Mouse (Mus musculus) heart, postnatal 14 days (tissue): Measurements from ENCODE around the gene Gapt. TPM values are rescaled to one million over a fixed set of nuclear protein-coding genes. Genes with fewer than 3 reads are reported as not detected.

ENCODE experiments used
- DNase-seq, 2 experiments: peaks; one replicate each; pipeline ENCODE4 v3.0.0; 2021 to 2022
- intact Hi-C: fragments of 180-260 bp; cut with DNase I; formaldehyde crosslinking; loops from one replicate; pipeline ENCODE4 v1.15.1; 2025
- total RNA-seq, 2 experiments: library from RNA; stranded (reverse); gene quantifications; 2 replicates each; pipeline ENCODE4 v1.2.3; 2021

The Gapt gene
- total RNA-seq, 2 experiments from 2014 or later = not detected

DNA sequence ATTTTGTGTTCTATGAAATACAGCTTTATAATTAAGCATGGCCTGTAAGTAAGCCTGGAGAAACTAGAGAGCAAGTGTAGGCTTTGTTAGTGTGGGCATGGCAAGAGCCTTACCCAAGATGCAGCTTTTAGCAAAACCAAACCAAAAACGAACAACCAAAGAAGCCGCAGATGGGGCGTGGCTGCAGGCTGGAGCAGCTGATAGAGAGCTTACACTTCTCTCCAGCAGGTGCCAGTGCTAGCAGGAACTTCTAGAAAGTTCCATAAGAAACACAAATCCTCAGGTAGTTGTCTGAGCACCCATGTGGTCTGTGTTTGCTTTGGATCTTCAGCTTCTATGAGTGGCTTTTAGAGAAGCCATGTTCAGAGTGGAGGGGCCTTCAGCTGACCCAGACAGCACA is 9.5 kb upstream of the Gapt start:
- intact Hi-C loops = no loop called here
- DNase-seq = no peak

DNA sequence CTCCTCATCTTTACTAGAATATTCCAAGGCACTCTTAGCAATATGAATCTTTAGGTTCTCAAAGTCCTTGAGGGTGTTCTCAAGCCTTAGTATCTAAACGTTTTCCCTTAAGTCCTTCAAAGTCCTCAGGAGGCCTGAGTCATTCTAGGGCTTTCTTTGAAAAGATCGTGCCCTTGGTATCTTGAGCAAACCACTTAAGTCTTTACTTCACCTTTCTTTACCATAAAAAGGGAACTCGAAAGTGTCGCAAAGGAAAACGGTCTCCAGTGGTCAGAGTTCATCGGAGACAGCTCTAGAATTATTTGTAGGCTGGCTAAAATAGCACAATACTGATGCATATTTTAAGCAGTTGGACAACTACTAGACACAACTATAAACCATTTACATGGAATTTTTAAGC is 6.7 kb upstream of the Gapt start:
- intact Hi-C loops = no loop called here

GRCm38 (mm10) chr13:110351051-110351450 is 5.9 kb downstream of the Gapt start:
- DNase-seq = no peak
- intact Hi-C loops = no loop called here

More for the DNA sequence above, 6.7 kb upstream of the Gapt start:
- no peak for DNase-seq

- intact Hi-C loops = no loop called here
- DNase-seq = no peak
Observed at GRCm38 (mm10) chr13:110346707-110347106, 10.3 kb downstream of the Gapt start.

- no peak for DNase-seq
- intact Hi-C loops = no loop called here
Observed at GRCm38 (mm10) chr13:110342602-110343001, 14.4 kb downstream of the Gapt start.

- DNase-seq = no peak
Observed at GRCm38 (mm10) chr13:110332958-110333597, 23.9 kb downstream of the Gapt start.

GRCm38 (mm10) chr13:110318746-110319145 is 38.3 kb downstream of the Gapt start:
- peak in 1 of 2 experiments; percentile 4 for DNase-seq
- intact Hi-C loops = loop anchor here (1.0 kb wide), 1 partner anchor 256 kb away; no protein-coding TSS in a partner anchor

More at GRCm38 (mm10) chr13:110332958-110333597, 23.9 kb downstream of the Gapt start:
- intact Hi-C loops = no loop called here

DNA sequence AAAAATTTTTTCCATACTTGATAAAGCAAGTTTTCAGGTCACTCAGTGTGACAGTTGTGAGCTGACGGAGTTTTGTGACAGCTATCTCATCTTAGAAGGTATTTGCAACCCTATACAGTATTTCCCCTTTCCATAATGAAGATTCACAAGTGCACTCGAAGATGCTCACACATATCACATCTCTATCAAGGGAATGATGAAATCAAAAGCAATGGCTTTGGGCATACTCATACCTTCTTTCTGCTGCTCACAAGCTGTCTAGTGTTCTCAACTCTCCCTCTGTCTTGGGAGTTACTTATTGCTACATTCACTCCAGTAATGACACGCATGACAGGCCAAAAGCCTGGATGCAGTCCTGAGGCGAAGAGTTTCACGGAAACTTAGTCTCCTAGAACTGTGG is 49.8 kb downstream of the Gapt start:
- DNase-seq = no peak
- intact Hi-C loops = no loop called here

Other genes starting within 250 kb of the Gapt start
- under 1 TPM; 0.05 to 0.10 TPM for gene Rab3c, start 76.2 kb downstream of the Gapt start, total RNA-seq
- 10 to 100 TPM; 35.4 to 35.5 TPM for gene Plk2, start 37.8 kb upstream of the Gapt start, total RNA-seq